Mouse (Mus musculus) forebrain, embryonic 14.5 days (tissue): Measurements from ENCODE around the gene BC037034. TPM values are rescaled to one million over a fixed set of nuclear protein-coding genes. Genes with fewer than 3 reads are reported as not detected.

Source experiments
- ATAC-seq: fragments of 200-750 bp; cut with Nextera tagmentation; 2 replicates; pipeline ENCODE4 v1.8.0; 2017; ENCODE audit warnings: mild to moderate bottlenecking, moderate library complexity
- DNase-seq: peaks from one replicate; pipeline ENCODE4 v3.0.0-alpha.2; 2015; ENCODE audit warnings: low spot score
- H3K27ac ChIP-seq: fragments of 300-500 bp; sonication (generic); 2 replicates; pipeline ENCODE4 v1.5.1; 2014; ENCODE audit warnings: low read depth, mild to moderate bottlenecking, control low read depth, low read length, moderate library complexity
- H3K27me3 ChIP-seq: fragments of 300-500 bp; sonication (generic); replicated peaks from 2 replicates; pipeline ENCODE4 v1.6.1; 2014; ENCODE audit warnings: low read length, control low read depth, mixed read lengths; ENCODE audit not compliant: control insufficient read depth, insufficient read depth
- H3K36me3 ChIP-seq: fragments of 300-500 bp; sonication (generic); 2 replicates; pipeline ENCODE4 v1.6.1; 2014; ENCODE audit warnings: low read length, control low read depth; ENCODE audit not compliant: control insufficient read depth, insufficient read depth
- H3K4me1 ChIP-seq: fragments of 300-500 bp; sonication (generic); 2 replicates; pipeline ENCODE4 v1.6.1; 2014; ENCODE audit warnings: antibody characterized with exemption, low read length, control low read depth; ENCODE audit not compliant: control insufficient read depth, insufficient read depth
- H3K4me2 ChIP-seq: fragments of 300-500 bp; sonication (generic); 2 replicates; pipeline ENCODE4 v1.6.1; 2014; ENCODE audit warnings: mild to moderate bottlenecking, control low read depth, low read length
- H3K4me3 ChIP-seq: fragments of 300-500 bp; sonication (generic); 2 replicates; pipeline ENCODE4 v1.5.1; 2014; ENCODE audit warnings: low read depth, low read length, control low read depth
- H3K9ac ChIP-seq: fragments of 300-500 bp; sonication (generic); 2 replicates; pipeline ENCODE4 v1.6.1; 2014; ENCODE audit warnings: mild to moderate bottlenecking, low read length, control low read depth, moderate library complexity
- H3K9me3 ChIP-seq: fragments of 300-500 bp; sonication (generic); replicated peaks from 2 replicates; pipeline ENCODE4 v1.6.1; 2016; ENCODE audit warnings: low read length, control low read depth, mixed read lengths; ENCODE audit not compliant: control insufficient read depth
- WGBS: fragments of 180-500 bp; shearing (Covaris S2); extraction: QIAGEN DNeasy Blood & Tissue Kit; methylation state at CpG from one replicate; pipeline ENCODE4 v1.1.7; 2014; 5-methylcytosine and 5-hydroxymethylcytosine counted together
- polyA plus RNA-seq: library from polyadenylated mRNA; unstranded; fragments of >200 nt; fragmentation: Nextera tagmentation; extraction: Ambion mirVana; gene quantifications from 2 replicates; pipeline ENCODE4 v1.2.1, GENCODE M21; 2014

The BC037034 gene
- 8.9 and 9.8 TPM in 2 replicates for polyA plus RNA-seq

DNA sequence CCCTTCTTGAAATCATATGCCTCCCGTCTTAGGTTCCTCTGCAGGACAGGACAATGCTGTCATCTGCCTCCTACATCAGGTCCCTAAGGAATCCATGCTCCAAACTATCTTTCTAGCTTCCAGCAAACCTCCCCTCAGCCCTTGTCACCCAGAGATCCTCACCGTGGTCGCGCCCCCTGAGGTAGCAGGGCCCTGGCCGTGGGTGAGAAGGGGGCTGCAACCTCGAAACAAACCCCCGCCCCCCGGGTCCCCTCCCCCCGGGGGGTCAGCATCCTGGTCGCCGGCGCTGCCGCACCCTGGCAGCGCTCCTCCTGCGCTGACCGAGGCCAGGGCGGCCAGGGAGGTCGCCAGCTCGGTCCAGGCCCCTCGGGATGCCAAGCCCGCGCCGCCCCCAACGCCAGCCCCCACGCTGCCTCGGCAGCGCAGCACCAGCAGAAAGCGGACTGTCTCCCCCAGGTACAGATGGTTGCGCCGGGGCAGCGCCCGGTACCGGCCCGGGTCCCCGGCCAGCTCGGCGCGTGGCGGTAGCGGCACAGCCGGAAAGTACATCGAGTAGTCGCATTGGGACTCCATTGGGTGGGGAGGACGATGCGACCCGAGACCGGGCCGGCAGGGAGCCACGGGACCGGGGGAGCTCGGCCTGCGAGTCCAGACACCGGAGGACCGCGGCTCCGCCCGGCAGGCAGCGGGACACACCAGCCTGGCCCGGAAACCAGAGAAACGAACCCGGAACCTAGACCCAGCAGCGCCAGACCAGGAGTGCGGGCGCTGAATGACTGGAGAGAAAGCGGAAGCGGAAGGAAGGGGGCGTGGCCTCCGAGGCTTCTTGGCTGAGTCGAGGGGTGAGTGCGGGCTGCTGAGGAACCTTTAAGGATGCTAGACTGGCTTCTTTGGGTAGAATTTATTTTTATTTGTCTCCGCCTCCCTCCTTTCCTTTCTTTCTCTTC lies at the start of gene BC037034:
Gene BC037034, minus strand, starts transcription at position 774 of the 947 bp plus-strand sequence.
- Histone ChIP-seq H3K4me2 (peak within 1 kb of the TSS; percentile 97), H3K27me3 (no peaks in the 10 kb centered on the region), H3K4me1 (peaks cover 5% of the 10 kb centered on the region), H3K27ac (peak within 1 kb of the TSS; percentile 65; the same call in 1 of the 2 replicates), H3K9me3 (no peaks in the 10 kb centered on the region), H3K36me3 (peaks cover 39% of the 10 kb centered on the region), H3K4me3 (peak within 1 kb of the TSS; percentile 90), H3K9ac (peak within 1 kb of the TSS; percentile 95)
- peak; percentile 94 for DNase-seq
- WGBS, result under 1% methylated on average over 64 of the region's 71 CpGs
- ATAC-seq, result peak; percentile 95

DNA sequence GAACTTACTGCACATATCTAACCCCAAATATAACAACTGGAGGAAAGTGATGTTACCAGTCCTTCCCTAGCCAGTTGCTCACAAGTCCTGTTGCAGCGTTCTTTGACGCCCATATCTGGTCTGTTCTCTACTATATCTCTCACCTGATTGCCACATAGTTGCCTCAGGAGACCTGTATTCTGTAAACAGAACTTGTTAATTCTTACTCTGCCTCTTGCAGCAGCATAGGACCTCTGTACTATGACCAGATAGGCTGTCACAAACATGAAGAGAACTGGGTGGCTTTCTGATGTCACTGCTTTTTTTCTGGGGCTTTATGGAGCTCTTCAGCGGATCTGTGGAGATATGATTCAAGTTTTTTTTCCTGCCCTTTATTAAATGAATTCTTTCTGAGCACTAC lies 49.0 kb upstream of the BC037034 start:
- WGBS, result 87% methylated on average over 3 of the region's 3 CpGs

DNA sequence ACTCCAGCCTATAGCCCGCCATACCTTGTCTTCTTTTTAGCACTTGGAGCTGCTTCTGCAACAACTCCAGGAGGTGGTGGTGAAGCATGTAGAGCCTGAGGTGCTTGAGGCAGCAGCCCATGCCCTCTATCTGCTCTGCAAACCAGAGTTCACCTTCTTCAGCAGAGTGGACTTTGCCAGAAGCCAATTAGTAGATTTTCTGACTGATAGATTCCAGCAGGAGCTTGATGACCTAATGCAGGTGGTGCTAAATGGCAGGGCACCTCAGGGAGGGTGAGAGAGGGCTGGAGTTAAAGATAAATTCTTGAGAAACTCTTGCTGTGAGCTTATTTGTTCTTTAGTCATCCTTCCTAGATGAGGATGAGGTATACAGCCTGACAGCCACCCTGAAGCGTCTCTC lies 35.8 kb upstream of the BC037034 start:
- ATAC-seq (no peak), DNase-seq (no peak)
- no peak overlapping the region for H3K9ac ChIP-seq
- H3K4me3 ChIP-seq, result no peak overlapping the region
- H3K27ac ChIP-seq, result no peak overlapping the region
- H3K27me3 ChIP-seq, result no peaks in the 10 kb centered on the region
- no peaks in the 10 kb centered on the region for H3K9me3 ChIP-seq
- no peaks in the 10 kb centered on the region for H3K36me3 ChIP-seq
- 91% methylated on average over 2 of the region's 2 CpGs for WGBS
- no peaks in the 10 kb centered on the region for H3K4me1 ChIP-seq
- H3K4me2 ChIP-seq, result no peak overlapping the region

More for the DNA sequence above, 49.0 kb upstream of the BC037034 start:
- ATAC-seq (no peak), DNase-seq (no peak)
- H3K9me3 ChIP-seq, result no peaks in the 10 kb centered on the region
- H3K27me3 ChIP-seq, result no peaks in the 10 kb centered on the region
- no peak overlapping the region for H3K4me2 ChIP-seq
- no peak overlapping the region for H3K4me3 ChIP-seq
- H3K27ac ChIP-seq, result no peak overlapping the region
- H3K4me1 ChIP-seq, result no peaks in the 10 kb centered on the region
- H3K36me3 ChIP-seq, result no peaks in the 10 kb centered on the region
- H3K9ac ChIP-seq, result no peak overlapping the region

DNA sequence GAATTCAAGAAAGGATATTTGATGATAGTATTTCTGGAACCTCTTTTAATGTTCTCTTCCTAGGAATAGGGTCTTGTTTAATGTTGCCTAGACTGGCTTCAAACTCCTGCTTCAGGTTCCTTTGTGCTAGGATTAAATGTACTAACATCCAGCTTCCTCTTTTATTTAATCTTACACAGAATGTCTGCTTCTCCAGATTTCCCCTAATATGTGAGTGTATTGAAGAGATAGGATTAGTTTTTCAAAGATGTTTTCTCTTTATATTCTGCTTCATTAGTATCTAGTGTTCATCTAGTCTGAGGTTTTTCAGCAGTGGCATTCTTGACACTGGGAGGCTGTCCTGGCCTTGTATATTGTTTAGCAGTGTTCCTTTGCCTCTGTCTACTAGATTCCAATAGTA lies 30.3 kb upstream of the BC037034 start:
- Histone ChIP-seq H3K27ac (no peak overlapping the region), H3K27me3 (no peaks in the 10 kb centered on the region), H3K4me3 (no peak overlapping the region), H3K9ac (no peak overlapping the region), H3K36me3 (no peaks in the 10 kb centered on the region), H3K9me3 (no peaks in the 10 kb centered on the region), H3K4me1 (no peaks in the 10 kb centered on the region), H3K4me2 (no peak overlapping the region)
- ATAC-seq, result no peak
- no peak for DNase-seq

DNA sequence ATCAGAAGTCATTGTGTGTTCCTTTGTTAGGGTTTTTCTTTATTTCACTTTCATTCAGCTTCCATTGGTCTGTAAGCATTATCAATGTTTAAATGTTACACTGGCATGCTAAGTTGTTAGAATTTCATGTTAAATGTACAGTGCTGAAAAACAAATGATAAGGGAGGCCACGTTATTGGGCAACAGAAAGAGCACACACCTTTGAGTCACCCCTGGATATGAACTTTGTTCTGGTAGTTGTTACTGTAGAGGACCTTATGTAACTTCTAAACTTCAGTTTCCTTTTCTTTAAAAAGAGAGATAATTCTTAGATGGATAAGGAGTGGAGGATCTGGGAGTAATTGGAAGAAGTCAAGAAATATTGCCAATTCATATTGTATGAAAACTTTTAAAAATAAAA lies 27.8 kb upstream of the BC037034 start:
- Histone ChIP-seq H3K36me3 (no peaks in the 10 kb centered on the region), H3K9ac (no peak overlapping the region), H3K27ac (no peak overlapping the region), H3K4me3 (no peak overlapping the region), H3K4me1 (no peaks in the 10 kb centered on the region), H3K4me2 (no peak overlapping the region), H3K27me3 (no peaks in the 10 kb centered on the region), H3K9me3 (no peaks in the 10 kb centered on the region)
- 86% methylated on average over 1 of the region's 1 CpGs for WGBS
- no peak for ATAC-seq
- DNase-seq, result no peak

DNA sequence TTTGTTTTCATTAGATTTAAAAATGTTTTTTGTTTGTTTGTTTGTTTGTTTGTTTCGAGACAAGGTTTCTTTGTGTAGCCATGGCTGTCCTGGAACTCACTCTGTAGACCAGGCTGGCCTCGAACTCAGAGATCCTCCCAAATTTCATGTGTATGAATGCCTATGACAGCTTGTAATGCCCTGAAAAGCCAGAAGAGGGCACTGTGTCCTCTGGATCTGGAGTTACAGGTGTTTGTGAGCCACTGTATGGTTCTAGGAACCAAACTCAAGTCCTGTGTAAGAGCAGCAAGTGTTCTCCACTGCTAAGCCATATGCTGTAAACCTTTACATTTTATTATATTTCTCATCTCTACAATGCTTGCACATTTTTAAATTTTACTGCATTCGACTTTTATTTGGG lies 24.0 kb upstream of the BC037034 start:
- H3K4me3 ChIP-seq, result no peak overlapping the region
- H3K27me3 ChIP-seq, result no peaks in the 10 kb centered on the region

DNA sequence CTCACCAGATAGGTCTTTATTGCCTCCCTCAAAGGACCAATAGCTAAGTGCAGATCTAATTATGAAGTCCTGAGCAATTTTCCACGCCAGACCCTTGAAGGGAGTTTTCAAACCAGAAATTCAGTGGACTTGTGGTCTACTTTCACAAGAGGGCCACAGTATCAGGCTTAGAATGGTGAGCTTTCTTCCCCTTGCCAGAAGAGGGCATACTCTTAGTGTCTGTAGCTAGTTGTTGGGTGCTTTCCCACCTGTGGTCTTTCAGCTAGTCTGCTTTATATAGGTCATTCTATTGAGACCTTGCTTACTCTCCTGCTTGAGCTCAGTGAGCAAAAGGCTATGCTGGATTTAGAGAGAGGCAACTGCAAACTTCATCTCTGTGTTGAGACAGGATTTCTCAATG lies 19.7 kb upstream of the BC037034 start:
- Histone ChIP-seq H3K4me2 (no peak overlapping the region), H3K27ac (no peak overlapping the region), H3K4me1 (peaks cover under 1% of the 10 kb centered on the region), H3K36me3 (no peaks in the 10 kb centered on the region), H3K9ac (no peak overlapping the region), H3K4me3 (no peak overlapping the region), H3K9me3 (0 out of 2 replicates have a peak, but pooled peaks cover 8% of the 10 kb centered on the region), H3K27me3 (no peaks in the 10 kb centered on the region)
- ATAC-seq (no peak), DNase-seq (no peak)
- 58% methylated on average over 1 of the region's 1 CpGs for WGBS

More for the DNA sequence above, 24.0 kb upstream of the BC037034 start:
- ATAC-seq, result no peak
- H3K9ac ChIP-seq, result no peak overlapping the region
- no peaks in the 10 kb centered on the region for H3K4me1 ChIP-seq
- no peaks in the 10 kb centered on the region for H3K36me3 ChIP-seq
- 67% methylated on average over 3 of the region's 3 CpGs for WGBS
- no peaks in the 10 kb centered on the region for H3K9me3 ChIP-seq
- no peak overlapping the region for H3K27ac ChIP-seq
- no peak for DNase-seq
- H3K4me2 ChIP-seq, result no peak overlapping the region

- 96% methylated on average over 2 of the region's 2 CpGs for WGBS
- Histone ChIP-seq H3K4me2 (no peak overlapping the region), H3K4me3 (no peak overlapping the region), H3K9me3 (0 out of 2 replicates have a peak, but pooled peaks cover 8% of the 10 kb centered on the region), H3K27ac (no peak overlapping the region), H3K9ac (no peak overlapping the region), H3K4me1 (peaks cover 18% of the 10 kb centered on the region), H3K36me3 (peaks cover 13% of the 10 kb centered on the region; the same call in 1 of the 2 replicates), H3K27me3 (no peaks in the 10 kb centered on the region)
- DNase-seq (no peak), ATAC-seq (no peak)
Observed at GRCm38 (mm10) chr5:138281798-138282197, 18.0 kb upstream of the BC037034 start.

GRCm38 (mm10) chr5:138280829-138281228 lies 17.0 kb upstream of the BC037034 start:
- H3K4me3 ChIP-seq, result no peak overlapping the region
- H3K36me3 ChIP-seq, result peaks cover 15% of the 10 kb centered on the region; the same call in 1 of the 2 replicates
- H3K4me2 ChIP-seq, result no peak overlapping the region
- no peak overlapping the region for H3K9ac ChIP-seq
- H3K27ac ChIP-seq, result no peak overlapping the region
- H3K4me1 ChIP-seq, result peaks cover 28% of the 10 kb centered on the region
- 0 out of 2 replicates have a peak, but pooled peaks cover 8% of the 10 kb centered on the region for H3K9me3 ChIP-seq
- ATAC-seq (no peak), DNase-seq (no peak)
- no peaks in the 10 kb centered on the region for H3K27me3 ChIP-seq
- WGBS, result 93% methylated on average over 15 of the region's 15 CpGs
